Mouse (Mus musculus): ENCODE results near the gene Insl3.

DNA sequence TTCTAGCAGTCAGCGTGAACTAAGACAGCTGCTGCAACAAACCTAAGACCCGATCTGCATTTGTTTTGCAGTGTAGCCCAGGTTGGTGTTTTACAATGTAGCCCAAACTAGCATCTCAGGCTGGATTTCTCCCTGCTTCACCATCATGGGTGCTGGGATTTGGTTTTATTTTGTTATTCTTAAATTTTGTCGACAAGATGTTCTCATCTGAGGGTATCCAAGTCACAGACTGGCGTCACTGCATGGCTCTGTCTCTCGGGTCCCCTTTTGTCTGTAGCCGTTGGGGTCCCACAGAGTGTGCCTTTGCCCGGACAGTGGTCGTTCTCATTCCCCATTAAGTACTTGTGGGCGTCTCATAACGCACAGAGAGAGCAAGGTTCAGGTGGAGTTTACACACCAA, 4.3 kb upstream of the Insl3 start:
- TF ChIP-seq CTCF (IDR thresholded peaks at IDR 0.05; ENCODE audit: low read depth, low read length) (no peak), POLR2A (IDR thresholded peaks at IDR 0.05; ENCODE audit: borderline replicate concordance, low read depth, low read length) (no peak)

Data from bone marrow macrophage, adult 2 months (primary cell).